Mouse (Mus musculus): ENCODE measurements around the gene Asic2.

- TF ChIP-seq CTCF (IDR thresholded peaks at IDR 0.05; ENCODE audit: borderline replicate concordance, insufficient read depth, low read depth, low read length), result no peak
- TF ChIP-seq POLR2A (IDR thresholded peaks at IDR 0.05; ENCODE audit: borderline replicate concordance, insufficient read depth, low read length), result no peak
Observed at GRCm38 (mm10) chr11:81014776-81015175, 953.5 kb downstream of the Asic2 start.
